Mouse (Mus musculus): Measurements from ENCODE around the gene Grem2.

Grem2 gene

DNA sequence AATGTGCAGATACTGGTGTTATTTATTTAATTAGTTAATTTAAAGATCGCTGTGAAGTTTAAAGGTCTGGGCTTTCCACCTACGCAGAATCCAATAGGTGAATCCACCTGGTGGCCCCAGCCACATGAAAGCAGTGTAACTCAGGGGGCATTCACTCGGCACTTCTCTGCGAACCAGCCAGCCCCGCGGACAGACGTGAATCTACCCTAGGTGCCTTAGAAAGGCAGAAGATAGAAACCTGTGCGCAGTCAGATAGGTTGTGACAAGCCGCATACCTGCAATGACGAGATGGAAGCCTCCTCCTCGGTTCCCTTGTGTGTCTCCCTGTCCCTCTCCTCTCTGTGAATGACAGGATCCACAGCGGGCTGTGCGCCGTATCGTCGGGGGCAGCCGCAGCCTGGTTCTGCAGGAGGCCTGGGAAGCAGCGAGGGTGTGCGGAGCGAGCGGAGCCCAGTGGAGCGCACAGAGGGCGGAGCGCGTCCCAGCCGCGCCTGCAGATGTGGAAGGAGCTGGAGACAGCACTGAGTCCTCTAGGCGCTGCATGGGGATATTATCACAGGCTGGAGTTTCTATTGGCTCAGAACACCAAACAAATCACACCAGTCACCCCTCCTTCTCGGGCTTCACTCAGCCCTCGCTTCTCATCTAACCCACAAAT, at the start of gene Grem2:
Grem2 (minus strand) TSS at position 522 of the 658 bp plus-strand sequence.
- peak; percentile 69 for DNase-seq

- DNase-seq, result no peak
Measured at GRCm38 (mm10) chr1:174959837-174960236, 38.2 kb upstream of the Grem2 start.

DNA sequence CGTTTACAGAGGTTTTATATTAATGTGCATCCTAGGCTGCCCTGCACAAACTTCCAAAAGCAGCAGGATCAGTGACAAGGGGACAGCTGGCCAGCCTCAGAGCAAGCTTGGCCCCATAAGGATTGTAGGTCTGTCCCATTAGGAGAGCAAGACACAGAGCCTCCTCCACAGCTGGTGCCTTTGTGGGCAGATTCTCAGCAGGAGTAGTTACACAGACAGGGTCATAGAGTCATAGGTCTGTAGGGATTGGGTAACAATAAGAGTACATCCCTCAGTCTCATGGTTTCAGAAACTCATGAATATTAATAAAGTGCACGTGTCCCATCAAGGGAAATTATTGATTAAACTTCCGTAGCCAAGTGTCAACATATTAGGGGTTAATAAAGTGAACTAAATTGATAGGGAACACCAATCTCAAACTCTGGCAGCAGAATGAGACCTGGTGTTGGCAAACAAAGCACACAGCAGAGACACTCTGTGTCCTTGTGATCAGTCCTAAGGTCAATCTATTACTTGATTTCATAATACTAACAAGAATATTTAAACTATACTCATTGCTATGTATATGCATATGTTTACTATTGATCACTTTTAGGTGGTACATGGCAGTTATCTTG, 9.5 kb upstream of the Grem2 start:
- DNase-seq, result no peak

- no peak for DNase-seq
Measured at GRCm38 (mm10) chr1:174929459-174930181, 8.0 kb upstream of the Grem2 start.

GRCm38 (mm10) chr1:174918949-174919348, 2.7 kb downstream of the Grem2 start:
- no peak for DNase-seq

- no peak for DNase-seq
Measured at GRCm38 (mm10) chr1:174918236-174918870, 3.3 kb downstream of the Grem2 start.

DNA sequence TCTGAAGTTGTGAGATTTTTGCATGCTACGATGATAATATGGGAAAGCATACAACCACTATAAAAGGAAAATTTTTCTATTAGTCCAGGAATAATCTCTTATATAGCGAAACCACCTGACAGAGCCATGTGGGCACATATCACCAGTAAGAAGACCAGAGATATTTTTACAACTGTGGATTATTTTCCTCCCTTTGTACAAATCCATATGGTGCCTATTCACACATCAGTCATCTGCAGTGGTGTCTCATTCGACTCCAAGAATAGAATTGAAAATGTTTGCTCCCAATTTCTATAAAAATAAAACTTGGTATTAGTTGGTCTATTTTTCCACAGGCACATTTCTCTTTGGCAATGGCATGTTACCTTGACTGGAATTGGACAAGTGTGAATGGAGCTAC, 11.8 kb downstream of the Grem2 start:
- DNase-seq, result no peak

DNA sequence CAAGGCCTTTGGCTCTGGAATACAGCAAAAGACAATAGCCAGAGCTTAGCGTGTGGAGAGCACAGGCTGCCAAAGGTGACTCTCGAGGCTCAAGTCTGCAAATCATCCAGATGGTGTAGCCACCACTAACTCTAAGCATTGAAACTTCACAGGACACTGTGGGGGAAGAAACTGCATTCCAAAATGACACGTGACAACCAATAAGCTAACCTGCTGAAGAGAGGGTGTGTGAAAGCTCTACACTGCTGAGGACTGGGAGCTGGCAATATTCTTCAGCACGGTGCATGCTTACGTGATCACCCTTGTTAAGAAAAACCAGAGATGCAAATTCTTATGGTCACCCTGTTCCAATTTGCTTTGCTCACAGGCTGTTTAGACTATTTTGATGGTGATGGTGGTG, 13.4 kb downstream of the Grem2 start:
- no peak for DNase-seq

GRCm38 (mm10) chr1:174907637-174908036, 14.0 kb downstream of the Grem2 start:
- DNase-seq, result peak; percentile 56

DNA sequence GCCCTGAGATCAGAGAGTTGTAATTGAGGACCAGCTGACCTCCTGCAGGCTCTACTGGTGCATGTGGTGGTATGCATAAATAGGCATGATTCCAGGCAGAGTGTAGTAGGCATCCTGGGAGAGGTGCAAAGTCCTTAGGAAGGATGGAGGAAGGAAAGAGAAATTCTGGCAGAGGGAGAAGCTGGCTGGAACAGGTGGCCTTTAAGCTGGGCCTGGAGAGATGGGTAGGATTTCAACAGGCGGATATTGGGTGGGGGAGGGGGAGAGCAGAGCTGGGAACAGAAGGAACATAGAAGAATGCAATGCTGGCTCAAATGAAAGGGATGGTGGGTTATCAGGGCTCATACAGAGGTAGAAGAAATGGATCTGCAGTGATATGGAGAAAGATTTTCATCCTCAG, 18.9 kb downstream of the Grem2 start:
- DNase-seq, result no peak

DNA sequence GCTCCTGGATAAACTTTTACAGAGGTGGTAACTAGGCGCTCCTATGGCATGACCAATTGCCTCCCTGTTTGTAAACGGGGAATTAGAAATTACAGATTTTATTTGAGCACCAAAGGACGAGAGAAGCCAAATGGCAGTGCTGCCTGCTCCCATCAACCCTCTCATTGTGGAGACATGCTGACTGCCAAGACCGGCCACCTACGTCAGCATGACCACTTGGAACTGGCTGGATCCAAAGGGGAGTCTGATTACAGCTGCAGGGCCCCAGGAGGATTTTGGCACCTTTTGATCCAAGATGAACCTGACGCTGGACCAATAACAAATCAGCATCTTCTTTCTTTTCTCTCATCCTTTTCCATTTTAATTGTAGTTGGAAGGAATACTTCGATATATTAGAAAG, 29.1 kb downstream of the Grem2 start:
- DNase-seq, result no peak

GRCm38 (mm10) chr1:174888684-174889405, 32.8 kb downstream of the Grem2 start:
- no peak for DNase-seq

DNA sequence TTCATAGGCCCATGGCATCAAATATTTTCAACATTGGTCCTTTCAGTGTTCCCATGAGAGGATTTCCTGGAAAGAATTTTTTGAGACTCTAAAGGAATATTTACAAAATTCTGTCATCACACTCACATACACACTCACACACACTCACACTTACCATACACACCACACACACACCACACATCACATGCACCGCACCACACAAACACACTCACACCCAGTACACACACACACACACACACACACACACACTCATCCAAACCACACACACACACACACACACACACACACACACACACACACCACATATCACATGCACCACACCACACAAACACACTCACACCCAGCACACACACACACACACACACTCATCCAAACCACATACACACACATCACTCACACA, 33.5 kb downstream of the Grem2 start:
- no peak for DNase-seq

DNA sequence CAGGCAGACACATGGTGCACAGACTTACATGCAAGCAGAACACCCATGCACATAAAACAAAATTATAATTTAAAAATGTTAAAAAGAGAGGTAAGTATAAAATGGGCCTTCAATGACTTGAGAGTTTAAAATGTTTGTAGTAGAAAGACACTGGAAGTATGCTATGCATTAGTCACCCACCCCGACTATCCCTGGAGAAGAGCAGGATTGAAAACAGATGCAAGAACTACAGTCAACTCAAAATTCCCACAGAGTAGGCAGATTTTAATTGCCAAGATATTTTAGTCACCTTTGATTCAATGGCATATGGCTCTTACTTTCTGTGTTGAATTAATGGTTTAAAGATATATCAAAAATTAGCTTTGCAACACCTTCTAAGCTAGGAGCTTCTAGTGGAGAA, 39.1 kb downstream of the Grem2 start:
- DNase-seq, result no peak

GRCm38 (mm10) chr1:174875173-174875572, 46.4 kb downstream of the Grem2 start:
- DNase-seq, result no peak

DNA sequence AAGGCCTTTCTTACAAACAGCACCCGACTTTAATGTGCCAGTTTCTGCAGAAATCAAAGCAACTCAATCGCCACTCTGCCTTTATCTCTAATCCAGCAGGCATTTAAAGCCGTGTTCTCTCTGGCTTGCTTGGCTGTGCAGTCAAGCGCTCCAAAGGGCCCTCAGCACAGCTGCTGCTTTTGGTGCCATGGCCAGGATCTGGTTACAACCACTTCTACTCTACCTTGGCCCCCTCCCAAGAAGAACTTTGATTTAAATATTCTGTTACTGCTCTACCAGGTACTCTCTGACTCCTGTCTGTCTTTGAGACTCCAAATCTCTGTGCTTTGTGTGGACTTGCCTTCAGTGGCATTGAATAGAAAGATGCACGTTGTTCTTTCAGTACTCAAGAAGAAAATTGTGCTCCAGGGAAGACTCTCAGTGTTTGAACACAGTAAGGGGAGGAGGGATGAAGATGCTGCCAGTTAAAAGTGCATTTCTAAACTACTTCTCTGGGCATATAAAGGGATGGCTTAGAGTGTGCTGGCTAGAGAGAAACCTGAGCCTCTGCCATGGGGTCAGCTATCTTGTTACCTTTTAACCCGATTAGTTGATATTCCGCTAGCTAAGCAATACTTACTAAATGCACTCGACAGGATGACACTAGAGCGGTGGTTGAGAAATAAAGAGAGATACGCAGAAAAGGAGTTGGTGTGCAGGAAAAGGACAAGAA, 61.1 kb downstream of the Grem2 start:
- DNase-seq, result peak; percentile 10

DNA sequence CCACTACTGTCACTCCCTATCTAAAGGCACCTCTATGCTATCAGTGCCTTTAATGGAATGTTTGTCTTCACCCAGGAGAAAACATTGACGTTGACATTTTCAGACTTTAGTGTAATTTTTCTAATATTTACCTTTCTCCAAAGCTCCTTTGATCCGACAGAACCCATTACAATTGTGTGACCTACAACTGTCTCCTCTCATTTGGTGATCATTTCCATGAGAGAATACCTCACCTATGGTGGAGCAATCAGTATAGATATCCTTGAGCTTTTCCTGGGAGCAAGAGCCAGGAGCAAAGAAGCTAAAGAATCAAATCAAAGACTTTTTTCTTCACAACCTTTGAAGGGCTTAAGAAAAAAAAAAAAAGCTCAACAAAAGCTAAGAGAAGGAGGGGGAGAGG, 65.4 kb downstream of the Grem2 start:
- no peak for DNase-seq

- no peak for DNase-seq
Measured at GRCm38 (mm10) chr1:174844786-174845185, 76.8 kb downstream of the Grem2 start.

DNA sequence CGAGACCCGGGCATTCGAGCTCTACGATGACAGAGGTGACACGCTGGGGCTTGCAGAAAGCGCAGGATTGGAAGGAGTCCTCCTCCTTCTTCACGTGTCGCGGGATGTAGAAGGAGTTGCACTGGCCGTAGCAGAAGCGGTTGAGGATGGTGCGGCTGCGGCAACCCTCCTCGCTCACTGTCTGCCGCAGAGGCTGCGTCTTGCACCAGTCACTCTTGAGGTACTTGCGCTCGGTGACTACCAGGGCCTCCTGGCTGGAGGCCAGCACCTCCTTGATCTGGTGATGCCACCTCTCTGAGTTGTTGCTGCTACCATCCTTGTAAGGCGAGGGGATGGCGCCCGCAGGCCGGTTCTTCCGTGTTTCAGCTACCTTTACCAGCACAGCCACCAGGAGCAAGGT, 84.8 kb downstream of the Grem2 start:
- DNase-seq, result no peak

DNA sequence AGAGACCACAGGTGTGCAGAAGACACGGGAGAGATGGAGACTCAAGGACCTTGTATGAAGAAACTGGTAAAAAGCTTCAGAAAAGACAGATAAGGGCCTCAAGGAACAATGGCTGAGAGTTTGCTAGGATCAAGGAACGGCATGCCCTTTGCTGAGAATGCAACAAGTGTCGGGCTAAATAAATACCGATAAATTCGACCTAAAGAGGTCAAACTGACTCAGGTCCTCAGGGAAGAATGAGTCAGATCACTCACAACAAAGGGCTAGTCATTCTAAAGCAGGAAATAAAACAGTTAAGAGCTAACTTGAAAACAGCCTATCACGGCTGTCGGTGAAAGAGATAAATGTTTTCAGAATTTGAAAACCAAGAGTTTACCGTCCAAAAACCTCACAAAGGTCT, 95.1 kb downstream of the Grem2 start:
- no peak for DNase-seq

DNA sequence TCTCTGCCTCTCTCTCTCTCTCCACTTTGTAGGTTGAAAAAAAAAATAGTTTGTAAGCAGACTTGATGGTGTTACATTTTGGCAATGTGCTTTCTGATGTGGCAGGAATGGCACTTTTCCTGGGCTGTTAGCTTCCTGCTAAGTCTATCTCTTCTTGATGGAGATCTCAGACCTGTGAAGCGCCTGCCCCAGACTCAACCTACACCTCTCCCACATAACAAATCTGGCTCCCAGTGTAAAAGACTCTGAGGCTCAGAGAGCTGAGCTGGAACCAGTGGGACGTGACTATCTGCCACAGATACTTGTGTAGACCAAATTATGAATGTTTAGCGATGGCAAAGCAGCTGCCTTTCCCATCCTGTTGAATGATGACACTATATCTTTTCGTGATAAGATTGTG, 109.8 kb downstream of the Grem2 start:
- DNase-seq, result no peak

GRCm38 (mm10) chr1:174788617-174789016, 133.0 kb downstream of the Grem2 start:
- DNase-seq, result no peak

All from lung, postnatal 10 days (tissue).